Mouse (Mus musculus) lung, postnatal 10 days (tissue): Measurements from ENCODE around the gene Notum.

Experiments used
- DNase-seq: peaks from one replicate; pipeline ENCODE4 v3.0.0; 2021

The Notum gene

GRCm38 (mm10) chr11:120615606-120616203 is 45.3 kb downstream of the Notum start:
- DNase-seq = no peak

DNA sequence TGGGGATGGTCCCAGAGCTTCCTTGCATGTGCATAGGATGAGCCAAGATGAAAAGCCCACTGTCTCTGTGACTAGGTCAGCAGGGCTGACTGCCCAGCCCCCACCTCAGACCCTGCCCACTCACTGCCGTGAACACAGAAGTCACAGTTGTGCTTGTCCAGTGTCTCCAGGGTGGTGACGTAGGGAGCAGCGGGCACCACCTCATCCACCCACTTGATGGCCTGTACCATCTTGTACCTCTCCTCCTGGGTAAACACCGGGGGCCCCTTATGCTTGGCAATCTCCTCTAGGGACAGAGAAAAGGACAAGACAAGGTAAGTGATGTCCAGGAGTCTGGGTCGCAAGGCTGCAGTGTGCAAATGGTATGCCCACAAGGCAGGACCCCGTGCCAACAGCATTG is 45.8 kb downstream of the Notum start:
- no peak for DNase-seq

DNA sequence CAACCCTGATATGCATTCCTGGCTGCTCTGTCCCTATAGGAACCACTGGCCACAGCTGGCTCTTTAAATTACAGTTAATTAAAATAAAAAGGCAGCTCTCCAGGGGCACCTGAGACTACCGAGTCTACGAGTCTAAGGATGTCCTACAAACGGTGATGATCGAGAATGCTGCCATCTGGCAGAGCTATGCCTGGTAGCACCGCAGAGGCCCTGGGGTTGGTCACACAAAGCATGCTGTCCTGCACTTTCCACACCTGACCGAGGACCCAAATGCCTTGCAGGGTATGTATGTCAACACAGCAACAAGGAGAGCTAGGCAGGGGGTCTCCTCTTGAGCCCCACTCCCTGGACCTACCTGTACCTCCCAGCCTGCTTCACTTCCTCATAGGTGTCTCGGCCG is 47.0 kb downstream of the Notum start:
- no peak for DNase-seq

- no peak for DNase-seq
Observed at GRCm38 (mm10) chr11:120613481-120613972, 47.4 kb downstream of the Notum start.

GRCm38 (mm10) chr11:120612763-120613162 is 48.2 kb downstream of the Notum start:
- DNase-seq = peak; percentile 86

DNA sequence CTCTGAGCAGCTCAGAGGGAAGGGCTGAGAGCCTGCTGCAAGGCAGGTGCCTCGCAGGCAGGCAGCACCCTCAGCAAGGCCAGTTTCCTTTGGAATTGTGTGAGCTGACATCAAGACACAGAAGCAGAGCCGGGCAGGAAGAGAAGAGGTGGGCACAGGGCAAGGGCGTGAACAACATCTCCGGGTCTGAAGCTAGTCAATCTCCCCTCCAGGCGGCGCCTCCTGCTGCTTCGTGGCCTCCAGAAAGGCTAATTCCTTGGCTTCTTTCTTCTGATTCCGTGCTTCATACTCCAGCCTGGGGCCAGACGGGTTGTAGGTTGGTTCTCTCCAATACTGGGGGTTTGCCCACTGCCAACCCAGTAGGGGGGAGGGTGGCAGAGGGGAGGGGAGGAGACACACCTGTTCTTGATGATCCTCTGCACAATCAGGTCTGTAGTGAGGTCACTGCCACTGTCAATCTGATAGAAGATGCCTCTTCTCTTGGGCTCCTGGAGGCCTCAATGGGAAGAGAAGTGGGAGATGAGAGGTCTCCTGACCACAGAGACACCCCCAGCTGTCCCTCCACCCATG is 50.4 kb downstream of the Notum start:
- DNase-seq = no peak

DNA sequence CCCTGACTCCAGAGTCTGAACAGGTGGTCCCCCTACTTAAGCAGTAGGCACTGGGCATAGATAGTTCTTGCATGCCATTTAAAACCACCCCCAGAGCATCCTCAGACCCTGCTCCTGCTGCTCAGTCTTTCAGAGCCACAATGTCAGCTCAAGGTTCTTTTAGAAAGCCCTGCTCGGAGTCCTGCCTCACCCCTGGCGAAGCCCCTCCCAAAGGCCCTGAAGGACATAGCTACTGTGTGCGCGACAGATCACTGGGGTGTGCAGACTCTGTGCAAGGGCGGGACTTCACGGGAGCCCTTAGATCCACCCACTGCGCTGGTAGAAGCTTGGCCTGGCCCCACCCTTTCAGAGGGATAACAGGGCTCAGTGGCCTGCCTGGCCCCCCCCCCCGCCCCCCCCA is 51.7 kb downstream of the Notum start:
- no peak for DNase-seq

DNA sequence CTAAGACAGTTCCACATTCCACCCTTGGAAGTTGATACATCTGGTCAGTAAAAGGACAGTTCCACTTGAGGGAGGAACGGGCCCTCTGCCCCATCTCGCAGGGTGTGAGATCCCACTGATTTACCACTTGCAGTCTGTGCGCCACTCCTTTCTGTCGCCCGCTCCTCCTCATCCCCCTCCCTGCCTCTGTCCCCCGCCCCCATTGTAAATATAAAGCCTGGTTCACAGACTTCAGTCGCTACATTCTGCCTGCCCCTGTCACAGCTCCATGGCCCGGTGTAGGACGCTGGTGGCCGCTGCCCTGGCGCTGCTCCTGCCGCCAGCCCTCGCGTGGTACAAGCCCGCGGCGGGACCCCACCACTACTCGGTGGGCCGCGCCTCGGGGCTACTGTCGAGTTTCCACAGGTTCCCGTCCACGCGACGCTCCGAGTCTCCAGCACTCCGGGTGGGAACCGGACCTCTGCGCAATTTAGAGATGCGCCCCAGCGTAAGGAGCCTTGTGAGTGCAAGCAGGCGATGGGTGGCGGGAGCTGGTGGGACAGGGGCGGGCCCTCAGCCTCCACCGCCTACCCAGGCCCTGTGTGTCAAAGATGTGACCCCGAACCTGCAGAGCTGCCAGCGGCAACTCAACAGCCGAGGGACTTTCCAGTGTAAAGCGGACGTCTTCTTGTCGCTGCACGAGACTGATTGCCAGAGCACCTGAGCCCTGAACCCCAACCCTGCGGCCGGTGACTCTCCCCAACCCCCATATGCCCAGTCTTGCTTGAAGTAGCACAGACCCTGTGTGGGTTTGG is 52.5 kb downstream of the Notum start, which contains the start of gene Npb:
Npb (plus strand) TSS at position 237 of the 794 bp plus-strand sequence.
- DNase-seq = peak; percentile 5

DNA sequence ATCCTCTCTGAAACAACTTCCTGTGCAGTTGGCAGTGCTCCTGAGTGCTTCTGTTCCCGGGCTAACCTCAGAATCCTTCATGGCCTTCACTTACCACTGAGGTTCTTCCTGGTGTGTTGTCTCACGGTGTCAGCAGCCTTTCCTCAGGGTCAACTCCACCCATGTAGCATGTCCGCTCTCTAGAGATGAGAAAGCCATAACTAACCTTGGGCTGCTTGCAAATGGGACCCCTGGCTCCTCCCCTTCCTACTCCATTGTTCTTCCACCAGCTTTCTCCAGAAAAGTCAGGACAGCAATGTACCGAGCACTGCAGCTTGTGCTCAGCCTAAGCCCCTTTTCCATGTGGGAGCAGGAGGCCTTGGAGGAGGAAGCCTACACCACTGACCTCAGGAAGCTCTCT is 54.2 kb downstream of the Notum start:
- no peak for DNase-seq

DNA sequence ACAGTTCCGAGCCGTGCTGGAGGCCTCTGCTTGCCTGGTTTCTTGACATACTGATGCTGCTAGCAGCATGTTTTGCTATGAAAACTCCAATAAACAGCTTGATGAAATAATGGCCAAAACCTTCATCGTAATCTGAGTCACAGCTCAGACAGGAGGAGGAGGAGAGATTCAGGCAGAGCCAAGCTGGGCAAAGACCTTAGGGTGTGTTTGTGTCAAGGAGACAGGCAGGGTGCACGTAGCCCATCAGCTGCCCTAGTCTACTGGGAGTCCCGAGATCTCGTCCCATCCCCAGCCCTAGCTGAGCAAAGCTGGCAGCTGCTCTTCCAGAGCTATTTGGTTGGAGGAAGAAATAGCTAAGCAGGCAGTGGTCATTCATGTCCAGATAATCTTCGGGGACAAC is 55.3 kb downstream of the Notum start:
- no peak for DNase-seq
